ENCODE assay signal across 25 mouse cellular contexts in the genomic region with DNA sequence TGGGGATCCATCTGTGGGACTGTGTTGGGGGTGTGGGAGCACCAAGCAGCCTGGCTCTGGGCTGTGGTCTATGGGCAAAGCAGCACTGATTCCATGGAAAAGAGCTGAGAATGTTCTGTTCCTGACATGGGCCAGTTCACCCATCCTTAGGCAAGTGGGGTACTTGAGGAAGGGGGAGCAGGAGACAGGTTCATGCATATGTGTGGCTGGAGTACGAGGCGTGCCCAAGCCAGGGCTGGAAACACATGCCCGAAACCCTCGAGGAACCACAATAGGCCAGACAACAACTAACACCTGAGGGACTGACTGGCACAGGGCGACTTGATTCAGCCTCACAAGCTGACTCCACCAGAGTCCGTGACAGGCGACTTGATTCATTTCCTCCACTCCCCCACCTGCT. TPM values are rescaled to one million over a fixed set of nuclear protein-coding genes. Genes with fewer than 3 reads are reported as not detected.
A peak's percentile ranks its signal among the peaks of the same experiment; 100 is the strongest.
DNase-seq lines count a peak whose midpoint lies in the region; ATAC-seq and TF ChIP-seq lines count a peak whose summit lies in the region.
"Had no signal": no experiment of that assay in that cellular context is flagged by ENCODE, and none has a peak within 500 bp of the region (broad histone marks: within the 10 kb centered on the region; RNA-seq: fewer than 3 reads in every experiment).

No protein-coding gene starts in this region.

- ATAC-seq in midbrain, embryonic 16.5 days: 0 out of 2 replicates have a peak, but pooled peaks have one; percentile 28
- no peak for ATAC-seq in midbrain, postnatal 0 days (ENCODE audit: low FRiP score)
- ATAC-seq in erythroid progenitor cell, adult 5-6 weeks (replicated peaks; ENCODE audit: low FRiP score, poor library complexity, severe bottlenecking): 0 out of 2 replicates have a peak, but pooled peaks have one; percentile 25
- no peak for ATAC-seq in stomach, embryonic 16.5 days (ENCODE audit: insufficient read depth, low FRiP score)
- ATAC-seq: CD4-positive, CD25-positive, alpha-beta regulatory T cell, adult 4 months; forebrain, embryonic 13.5 days; forebrain, embryonic 16.5 days; hindbrain, embryonic 16.5 days; intestine, embryonic 15.5 days had no signal

- H3K4me2 ChIP-seq in midbrain, embryonic 16.5 days (ENCODE audit: low read length): no peak overlapping the region
- no peak overlapping the region for H3K4me2 ChIP-seq in midbrain, postnatal 0 days (ENCODE audit: low read depth, low read length, poor library complexity, severe bottlenecking)
- H3K4me2 ChIP-seq in stomach, embryonic 16.5 days (ENCODE audit: low read depth, low read length): no peak overlapping the region
- H3K4me2 ChIP-seq: forebrain, embryonic 13.5 days; heart, embryonic 11.5 days; hindbrain, embryonic 12.5 days; intestine, embryonic 15.5 days had no signal

- no peak for TF ChIP-seq CTCF in midbrain, postnatal 0 days (IDR thresholded peaks at IDR 0.05)

- WGBS in heart, embryonic 10.5 days: 91% methylated on average over 7 of the region's 7 CpGs
- WGBS in midbrain, embryonic 16.5 days: 90% methylated on average over 7 of the region's 7 CpGs
- 94% methylated on average over 7 of the region's 7 CpGs for whole genome bisulfite sequencing in midbrain, postnatal 0 days
- 77% methylated on average over 7 of the region's 7 CpGs for WGBS in stomach, embryonic 16.5 days

- H3K27me3 ChIP-seq in heart, embryonic 10.5 days (ENCODE audit: insufficient read depth, poor library complexity, severe bottlenecking): no peaks in the 10 kb centered on the region
- H3K27me3 ChIP-seq in midbrain, embryonic 16.5 days (ENCODE audit: control insufficient read depth, insufficient read depth, low read depth, low read length): no peaks in the 10 kb centered on the region
- H3K27me3 ChIP-seq in midbrain, postnatal 0 days (ENCODE audit: insufficient read depth, low read length): no peaks in the 10 kb centered on the region
- H3K27me3 ChIP-seq in stomach, embryonic 16.5 days (ENCODE audit: control insufficient read depth, insufficient read depth, low read length): no peaks in the 10 kb centered on the region
- H3K27me3 ChIP-seq: forebrain, embryonic 13.5 days; hindbrain, embryonic 12.5 days; intestine, embryonic 15.5 days had no signal

- no peak overlapping the region for H3K4me3 ChIP-seq in heart, embryonic 10.5 days
- H3K4me3 ChIP-seq in midbrain, embryonic 16.5 days (ENCODE audit: low read depth, low read length): no peak overlapping the region
- H3K4me3 ChIP-seq in midbrain, postnatal 0 days (ENCODE audit: low read depth, low read length): no peak overlapping the region
- H3K4me3 ChIP-seq in stomach, embryonic 16.5 days (replicated peaks; ENCODE audit: low read length): no peak overlapping the region
- H3K4me3 ChIP-seq: erythroblast, embryonic 14.5 days; forebrain, embryonic 10.5 days; forebrain, embryonic 13.5 days; hindbrain, embryonic 12.5 days; intestine, embryonic 15.5 days had no signal

- no peaks in the 10 kb centered on the region for H3K4me1 ChIP-seq in heart, embryonic 10.5 days
- H3K4me1 ChIP-seq in midbrain, embryonic 16.5 days (ENCODE audit: control insufficient read depth, insufficient read depth, low read length): no peaks in the 10 kb centered on the region
- H3K4me1 ChIP-seq in midbrain, postnatal 0 days (ENCODE audit: insufficient read depth, low read length): no peaks in the 10 kb centered on the region
- no peaks in the 10 kb centered on the region for H3K4me1 ChIP-seq in stomach, embryonic 16.5 days (ENCODE audit: control insufficient read depth, insufficient read depth, low read length)
- H3K4me1 ChIP-seq: forebrain, embryonic 10.5 days; forebrain, embryonic 13.5 days; hindbrain, embryonic 12.5 days; intestine, embryonic 15.5 days had no signal

- H3K36me3 ChIP-seq in heart, embryonic 10.5 days: no peaks in the 10 kb centered on the region
- H3K36me3 ChIP-seq in midbrain, embryonic 16.5 days (ENCODE audit: control insufficient read depth, insufficient read depth, low read length): no peaks in the 10 kb centered on the region
- no peaks in the 10 kb centered on the region for H3K36me3 ChIP-seq in midbrain, postnatal 0 days (ENCODE audit: insufficient read depth, low read length)
- no peaks in the 10 kb centered on the region for H3K36me3 ChIP-seq in stomach, embryonic 16.5 days (ENCODE audit: control insufficient read depth, insufficient read depth, low read length)
- H3K36me3 ChIP-seq: forebrain, embryonic 10.5 days; hindbrain, embryonic 12.5 days; intestine, embryonic 15.5 days had no signal

- H3K9ac ChIP-seq in midbrain, embryonic 16.5 days (ENCODE audit: low read depth, low read length): no peak overlapping the region
- H3K9ac ChIP-seq in midbrain, postnatal 0 days (replicated peaks; ENCODE audit: low read length, poor library complexity, severe bottlenecking): no peak overlapping the region
- H3K9ac ChIP-seq in stomach, embryonic 16.5 days (ENCODE audit: low read length): no peak overlapping the region
- H3K9ac ChIP-seq: forebrain, embryonic 13.5 days; hindbrain, embryonic 12.5 days; intestine, embryonic 15.5 days had no signal

- no peak overlapping the region for H3K27ac ChIP-seq in heart, embryonic 10.5 days
- no peak overlapping the region for H3K27ac ChIP-seq in midbrain, embryonic 16.5 days (ENCODE audit: low read length)
- no peak overlapping the region for H3K27ac ChIP-seq in midbrain, postnatal 0 days (ENCODE audit: low read depth, low read length)
- peak overlapping the region; percentile 70 for H3K27ac ChIP-seq in stomach, embryonic 16.5 days (ENCODE audit: low read length)
- H3K27ac ChIP-seq: forebrain, embryonic 10.5 days; forebrain, embryonic 13.5 days; hindbrain, embryonic 12.5 days; intestine, embryonic 15.5 days had no signal

- DNase-seq in heart, embryonic 10.5 days (ENCODE audit: low spot score): peak; percentile 74
- DNase-seq in heart, adult 8-10 months (ENCODE audit: low spot score): no peak
- no peak for DNase-seq in midbrain, postnatal 0 days (ENCODE audit: low spot score)
- DNase-seq in adrenal gland, adult 18-20 months (ENCODE audit: low spot score in 2 of 2): no peak
- DNase-seq: adrenal gland, adult 8-10 months; adrenal gland, postnatal 25 days; cerebellum, adult 11-12 months; cerebellum, adult 8-10 months; cerebellum, postnatal 10 days; cerebellum, postnatal 36 days; embryo, embryonic 11 days; gastrocnemius, postnatal 10 days; gastrocnemius, postnatal 36 days had no signal

- no peaks in the 10 kb centered on the region for H3K9me3 ChIP-seq in heart, embryonic 10.5 days
- H3K9me3 ChIP-seq in midbrain, embryonic 16.5 days (replicated peaks; ENCODE audit: control insufficient read depth, low read length, poor library complexity, severe bottlenecking): no peaks in the 10 kb centered on the region
- H3K9me3 ChIP-seq in midbrain, postnatal 0 days (ENCODE audit: low read length): no peaks in the 10 kb centered on the region
- no peaks in the 10 kb centered on the region for H3K9me3 ChIP-seq in stomach, embryonic 16.5 days (replicated peaks; ENCODE audit: control insufficient read depth, low read length)
- H3K9me3 ChIP-seq: forebrain, embryonic 10.5 days; forebrain, embryonic 13.5 days; hindbrain, embryonic 12.5 days; intestine, embryonic 15.5 days had no signal

RNA-seq across cellular contexts. Expression of a gene that starts 14.8 kb away (rescaled TPM):
- 27.4 and 36.5 TPM in 2 replicates for polyA plus RNA-seq in heart, embryonic 10.5 days (2016; fragmentation: Nextera tagmentation; extraction: Ambion mirVana)
- total RNA-seq in heart, adult 8-10 months (2022): 1 to 10 TPM; 3.3 to 4.2 (median 4.0) TPM
- polyA plus RNA-seq in midbrain, embryonic 16.5 days (2015; fragmentation: Nextera tagmentation; extraction: Ambion mirVana): 3.8 and 4.5 TPM in 2 replicates
- total RNA-seq in midbrain, postnatal 0 days (2014; rRNA removed): 2.6 TPM in 2 replicates
- polyA plus RNA-seq in midbrain, postnatal 0 days (2015; fragmentation: Nextera tagmentation; extraction: Ambion mirVana): 2.5 and 2.6 TPM in 2 replicates
- 12.6 and 18.4 TPM in 2 replicates for total RNA-seq in erythroid progenitor cell, adult 5-6 weeks (2015; ENCODE audit: low replicate concordance)
- 11.1 and 35.2 TPM in 2 replicates for total RNA-seq in erythroid progenitor cell, adult 5-6 weeks (2017; ENCODE audit: low replicate concordance)
- 7.8 and 7.9 TPM in 2 replicates for polyA plus RNA-seq in stomach, embryonic 16.5 days (2015; fragmentation: Nextera tagmentation; extraction: Ambion mirVana)
- total RNA-seq in adrenal gland, adult 18-20 months (2021): 1 to 10 TPM; 4.2 to 6.1 TPM
- polyA plus RNA-seq: erythroblast, embryonic 14.5 days had no signal

Comparison
In these comparisons a context has a peak if more than half of its experiments do, and no peak if none do; other contexts are left out.
1. ATAC-seq: peak in midbrain, embryonic 16.5 days (single experiment) and erythroid progenitor cell, adult 5-6 weeks (single experiment); none in midbrain, postnatal 0 days (single experiment) and stomach, embryonic 16.5 days (single experiment).